Mouse (Mus musculus) bone marrow, adult 2 months (tissue): Measurements from ENCODE around the gene Mt1. TPM values are rescaled to one million over a fixed set of nuclear protein-coding genes. Genes with fewer than 3 reads are reported as not detected.
A peak's percentile ranks its signal among the peaks of the same experiment; 100 is the strongest.

ENCODE experiments used
- H3K27ac ChIP-seq: fragments of 200-500 bp; 2 replicates; pipeline ENCODE4 v1.5.1; 2012; ENCODE audit warnings: low read depth, mild to moderate bottlenecking, control low read depth, inconsistent platforms, low read length; ENCODE audit not compliant: control insufficient read depth, poor library complexity, insufficient read depth
- H3K4me1 ChIP-seq: fragments of 200-500 bp; 2 replicates; pipeline ENCODE4 v1.6.1; 2011; ENCODE audit warnings: low read length; ENCODE audit not compliant: control insufficient read depth, insufficient read depth
- H3K4me3 ChIP-seq: fragments of 200-500 bp; replicated peaks from 2 replicates; pipeline ENCODE3; 2011; ENCODE audit warnings: mild to moderate bottlenecking, low read depth, low read length, control low read depth; ENCODE audit not compliant: control insufficient read depth
- CTCF ChIP-seq: fragments of 200-500 bp; IDR thresholded peaks from 2 replicates; pipeline ENCODE4 v1.5.1; 2011; ENCODE audit warnings: low read length, control low read depth; ENCODE audit not compliant: control insufficient read depth, insufficient read depth
- POLR2A ChIP-seq: fragments of 200-500 bp; IDR thresholded peaks from 2 replicates; pipeline ENCODE4 v1.6.1; 2011; ENCODE audit warnings: low read depth, mild to moderate bottlenecking, control low read depth, low read length, borderline replicate concordance; ENCODE audit not compliant: control insufficient read depth
- WGBS: fragments of 180-500 bp; shearing (Covaris S2); methylation state at CpG from one replicate; pipeline ENCODE4 v1.1.7; 2018; 5-methylcytosine and 5-hydroxymethylcytosine counted together
- polyA plus RNA-seq: library from polyadenylated mRNA; stranded (reverse); fragments of >200 nt; gene quantifications from 2 replicates; pipeline ENCODE4 v1.2.4, GENCODE M21; 2011; ENCODE audit warnings: low replicate concordance; ENCODE audit not compliant: missing spikeins, insufficient read depth, insufficient read length

The Mt1 gene
- polyA plus RNA-seq, 1 experiment, result 700 TPM

GRCm38 (mm10) chr8:94179713-94180560 lies 1.1 kb downstream of the Mt1 start:
- 3% methylated on average over 25 of the region's 25 CpGs for WGBS
- H3K27ac ChIP-seq, result 0 out of 2 replicates have a peak overlapping the region, but pooled peaks have one; percentile 11
- no peaks in the 10 kb centered on the region; the same call in 1 of the 2 replicates for H3K4me1 ChIP-seq
- TF ChIP-seq CTCF, result no peak
- TF ChIP-seq POLR2A, result no peak
- H3K4me3 ChIP-seq, result peak overlapping the region; percentile 66

- Histone ChIP-seq H3K4me3 (no peak overlapping the region), H3K27ac (no peak overlapping the region), H3K4me1 (no peaks in the 10 kb centered on the region; the same call in 1 of the 2 replicates)
- WGBS, result 93% methylated on average over 1 of the region's 1 CpGs
- TF ChIP-seq CTCF (no peak), POLR2A (no peak)
Measured at GRCm38 (mm10) chr8:94180561-94180908, 1.7 kb downstream of the Mt1 start.

GRCm38 (mm10) chr8:94182055-94182929 lies 3.4 kb downstream of the Mt1 start:
- H3K27ac ChIP-seq, result no peak overlapping the region
- H3K4me1 ChIP-seq, result no peaks in the 10 kb centered on the region; the same call in 1 of the 2 replicates
- TF ChIP-seq POLR2A (no peak), CTCF (no peak)
- H3K4me3 ChIP-seq, result no peak overlapping the region
- 55% methylated on average over 13 of the region's 13 CpGs for whole genome bisulfite sequencing

- Histone ChIP-seq H3K4me3 (peak overlapping the region; percentile 33), H3K27ac (no peak overlapping the region), H3K4me1 (no peaks in the 10 kb centered on the region; the same call in 1 of the 2 replicates)
- WGBS, result under 1% methylated on average over 16 of the region's 16 CpGs
- TF ChIP-seq POLR2A, result 0 out of 2 replicates have a peak, but pooled peaks have one; percentile 7
- TF ChIP-seq CTCF, result peak; percentile 66
Measured at GRCm38 (mm10) chr8:94183117-94183516, 4.2 kb downstream of the Mt1 start.

- TF ChIP-seq POLR2A (no peak), CTCF (no peak)
- no peaks in the 10 kb centered on the region; the same call in 1 of the 2 replicates for H3K4me1 ChIP-seq
- WGBS, result 51% methylated on average over 12 of the region's 12 CpGs
- no peak overlapping the region for H3K27ac ChIP-seq
- H3K4me3 ChIP-seq, result no peak overlapping the region
Measured at GRCm38 (mm10) chr8:94184357-94184843, 5.5 kb downstream of the Mt1 start.

- Histone ChIP-seq H3K27ac (no peak overlapping the region), H3K4me3 (no peak overlapping the region), H3K4me1 (no peaks in the 10 kb centered on the region; the same call in 1 of the 2 replicates)
- WGBS, result 58% methylated on average over 6 of the region's 6 CpGs
- no peak for TF ChIP-seq POLR2A
Measured at GRCm38 (mm10) chr8:94185791-94186190, 6.9 kb downstream of the Mt1 start.

- H3K4me3 ChIP-seq, result no peak overlapping the region
- no peaks in the 10 kb centered on the region; the same call in 1 of the 2 replicates for H3K4me1 ChIP-seq
- TF ChIP-seq CTCF, result peak; percentile 66
- no peak for TF ChIP-seq POLR2A
- 5% methylated on average over 17 of the region's 17 CpGs for WGBS
- H3K27ac ChIP-seq, result no peak overlapping the region
Measured at GRCm38 (mm10) chr8:94186542-94186941, 7.7 kb downstream of the Mt1 start.

GRCm38 (mm10) chr8:94187290-94188002 lies 8.6 kb downstream of the Mt1 start:
- TF ChIP-seq CTCF, result no peak
- no peak for TF ChIP-seq POLR2A
- 29% methylated on average over 21 of the region's 21 CpGs for WGBS
- H3K27ac ChIP-seq, result no peak overlapping the region
- no peaks in the 10 kb centered on the region; the same call in 1 of the 2 replicates for H3K4me1 ChIP-seq
- no peak overlapping the region for H3K4me3 ChIP-seq
